Mouse (Mus musculus) A20 (cell line): ENCODE data around the gene Msi2.

Source experiments
- DNase-seq: peaks from one replicate; pipeline ENCODE4 v3.0.0-alpha.2; 2011; ENCODE audit warnings: low read depth, low spot score

Gene Msi2

DNA sequence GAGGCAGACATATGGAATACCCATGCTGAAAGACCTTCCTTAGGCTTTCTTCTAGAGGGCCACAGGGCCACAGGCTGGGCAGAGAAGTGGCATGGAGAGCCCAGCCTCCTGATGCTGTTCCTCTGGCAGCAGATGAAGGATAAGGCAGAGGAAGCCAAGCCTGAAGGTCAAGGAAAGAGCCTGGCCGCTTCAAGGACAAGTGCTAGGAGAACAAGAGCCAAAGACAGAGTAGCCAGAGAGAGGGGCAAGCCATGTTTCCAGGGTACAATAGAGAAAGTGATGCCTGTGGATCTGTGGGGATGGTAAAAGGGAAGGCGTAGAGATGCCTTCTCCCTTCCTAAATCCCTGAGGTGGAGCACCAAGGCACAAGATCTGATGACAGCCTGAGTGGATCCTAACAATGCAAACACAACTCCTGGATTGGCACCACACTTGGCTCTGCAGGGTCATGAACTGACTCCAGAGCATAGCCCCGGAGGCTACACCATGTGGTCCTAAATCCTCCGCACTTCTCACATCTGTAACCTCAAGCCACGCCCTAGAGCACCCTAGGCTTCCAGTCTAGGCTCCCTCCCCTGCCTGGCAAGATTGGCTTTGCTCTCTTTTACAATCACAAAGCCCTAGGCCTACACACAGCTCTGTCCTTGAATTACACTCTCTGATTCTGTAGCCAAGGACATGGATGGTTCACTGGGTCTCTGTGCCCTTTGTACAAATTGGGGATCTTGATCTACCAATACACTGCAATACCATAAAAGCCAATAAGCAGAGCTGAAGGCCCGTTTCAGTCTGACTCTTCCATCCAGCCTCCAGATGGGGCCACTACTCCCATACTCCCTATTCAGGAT, 202.4 kb downstream of the Msi2 start:
- DNase-seq: no peak

DNA sequence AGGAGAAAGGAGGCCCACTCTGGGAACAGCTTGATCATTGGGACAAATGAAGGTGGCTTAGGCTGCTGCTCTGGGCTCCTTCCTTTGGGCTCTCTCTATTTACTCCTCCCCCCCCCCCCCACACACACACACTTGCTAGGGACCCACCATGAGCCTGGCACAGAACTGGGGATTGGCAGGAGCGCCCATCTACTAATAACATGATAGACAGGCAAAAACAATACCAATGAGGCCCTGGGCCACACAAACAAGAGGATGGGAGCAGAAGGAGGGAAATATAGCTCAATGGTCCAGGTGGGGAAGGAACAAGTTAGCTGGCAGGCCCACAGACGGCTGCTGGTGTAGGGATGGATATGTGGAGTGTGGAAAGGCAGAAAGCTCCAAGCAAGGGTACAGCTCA, 203.0 kb downstream of the Msi2 start:
- DNase-seq: no peak

DNA sequence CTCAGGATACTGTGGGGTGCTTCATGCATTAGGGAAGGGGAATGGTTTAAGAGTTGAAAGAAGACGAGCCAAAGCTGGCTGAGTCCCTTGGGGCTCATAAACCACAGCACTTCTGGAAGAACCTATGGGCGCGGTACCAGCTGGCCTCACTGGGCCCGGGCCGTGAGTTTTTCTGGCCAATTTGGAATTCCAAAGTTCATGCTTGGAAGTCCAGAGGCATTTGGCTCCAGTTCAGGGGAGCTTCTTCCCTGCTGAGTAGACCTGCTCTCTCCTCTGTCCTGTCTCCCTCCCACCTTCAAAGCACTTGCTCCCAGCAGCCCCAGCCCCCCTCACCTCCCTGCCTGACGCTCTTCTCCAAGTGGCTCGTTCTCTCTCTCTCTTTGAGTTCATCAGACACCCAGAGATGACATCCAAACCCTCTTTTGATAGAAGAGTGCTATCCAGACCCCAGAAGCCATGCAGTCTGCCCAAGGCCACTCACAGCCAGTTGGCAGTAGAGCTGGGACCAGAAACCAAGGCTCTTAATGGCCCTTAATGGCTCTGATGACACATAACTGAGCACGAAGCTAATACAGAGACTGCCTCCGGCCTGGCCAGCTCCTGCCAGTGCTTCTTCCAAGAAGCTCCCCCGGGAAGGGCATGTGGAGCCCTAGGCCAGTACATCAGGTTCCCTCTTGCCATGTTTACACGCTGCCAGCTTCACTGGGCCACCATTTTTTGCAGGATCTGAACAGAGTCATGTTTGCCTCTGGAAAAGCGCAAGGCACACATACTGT, 204.0 kb downstream of the Msi2 start:
- no peak for DNase-seq

DNA sequence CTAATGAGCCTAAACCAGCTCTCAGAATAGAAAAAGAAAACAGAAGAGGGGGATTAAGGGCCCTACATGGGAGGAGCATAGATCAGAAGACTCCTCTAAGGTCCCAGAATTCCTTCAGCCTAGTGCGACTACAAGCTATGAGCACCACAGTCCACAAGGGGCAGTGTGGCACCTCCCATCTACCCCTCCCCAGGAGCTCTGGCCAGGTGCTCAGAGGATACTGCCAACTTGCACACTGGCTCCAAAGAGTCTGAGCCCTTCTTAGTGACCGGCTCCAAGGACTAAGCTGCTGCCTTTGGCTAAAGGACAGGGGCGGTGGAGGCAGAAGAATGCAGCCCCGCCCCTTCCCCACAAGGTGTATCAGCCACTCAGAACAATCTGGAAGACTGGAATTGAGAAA, 205.7 kb downstream of the Msi2 start:
- peak; percentile 64 for DNase-seq

DNA sequence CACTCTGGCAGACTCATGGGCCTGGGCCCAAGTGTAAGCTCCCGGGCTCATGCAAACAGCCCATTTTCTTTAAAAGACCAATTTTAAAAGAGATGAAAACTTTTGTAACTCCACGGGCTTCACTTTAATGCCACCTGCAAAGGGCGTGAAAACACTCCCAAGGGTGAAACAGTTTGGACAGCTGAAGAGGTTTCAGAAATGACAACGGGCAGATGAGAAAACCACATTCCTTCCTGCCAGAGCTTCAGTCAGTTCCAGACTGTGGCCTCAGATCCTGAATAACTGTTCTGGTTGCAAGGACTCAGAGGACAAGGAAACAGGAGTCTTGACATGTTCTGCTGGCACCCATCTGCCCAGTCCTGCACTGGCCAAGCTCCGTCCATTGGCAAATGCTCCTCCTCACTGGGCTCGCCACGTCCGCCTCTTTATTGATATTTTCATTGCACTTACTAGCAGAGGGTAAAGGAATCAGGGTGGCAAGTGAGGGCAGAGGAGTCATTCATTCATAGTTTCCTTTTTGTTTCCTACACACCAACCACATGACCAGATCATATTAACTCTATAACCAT, 207.9 kb downstream of the Msi2 start:
- DNase-seq: no peak

DNA sequence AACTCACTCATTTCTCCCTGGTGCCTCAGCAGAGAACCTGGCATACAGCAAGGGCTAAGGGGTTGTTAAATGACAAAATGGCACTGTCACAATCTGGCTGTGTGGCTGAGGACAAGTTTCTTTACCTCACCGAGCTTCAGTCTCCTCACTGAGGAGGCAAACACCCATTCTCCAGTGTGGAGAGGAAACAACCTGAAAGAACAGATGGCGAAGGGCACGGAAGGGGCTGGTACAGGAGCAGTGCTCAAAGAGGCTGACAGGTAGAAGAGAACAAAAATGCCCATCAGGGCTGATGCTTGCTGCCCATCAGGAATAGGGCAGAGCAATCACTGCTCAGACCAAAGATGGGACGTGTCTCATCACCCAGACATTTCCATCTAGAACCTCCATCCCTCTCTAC, 208.8 kb downstream of the Msi2 start:
- no peak for DNase-seq

DNA sequence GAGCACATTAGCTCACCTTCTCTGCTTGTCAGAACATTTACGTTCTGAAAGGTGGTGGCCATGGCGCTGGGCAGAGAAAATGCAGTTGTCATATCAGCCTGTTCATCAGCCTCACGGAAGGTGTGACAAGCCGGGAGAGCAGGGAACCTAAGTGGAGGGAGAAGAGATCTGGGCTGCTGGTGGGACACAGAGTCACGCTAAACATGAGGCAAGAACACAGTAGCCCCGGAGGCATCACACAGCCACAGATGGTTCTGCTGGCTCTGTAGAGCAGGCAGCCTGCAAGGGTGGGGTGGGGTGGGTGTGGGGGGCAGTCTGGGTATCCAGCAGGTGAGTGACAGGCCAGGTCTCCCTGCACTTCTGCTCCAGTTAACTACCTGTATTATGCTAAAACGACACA, 210.2 kb downstream of the Msi2 start:
- DNase-seq: no peak

DNA sequence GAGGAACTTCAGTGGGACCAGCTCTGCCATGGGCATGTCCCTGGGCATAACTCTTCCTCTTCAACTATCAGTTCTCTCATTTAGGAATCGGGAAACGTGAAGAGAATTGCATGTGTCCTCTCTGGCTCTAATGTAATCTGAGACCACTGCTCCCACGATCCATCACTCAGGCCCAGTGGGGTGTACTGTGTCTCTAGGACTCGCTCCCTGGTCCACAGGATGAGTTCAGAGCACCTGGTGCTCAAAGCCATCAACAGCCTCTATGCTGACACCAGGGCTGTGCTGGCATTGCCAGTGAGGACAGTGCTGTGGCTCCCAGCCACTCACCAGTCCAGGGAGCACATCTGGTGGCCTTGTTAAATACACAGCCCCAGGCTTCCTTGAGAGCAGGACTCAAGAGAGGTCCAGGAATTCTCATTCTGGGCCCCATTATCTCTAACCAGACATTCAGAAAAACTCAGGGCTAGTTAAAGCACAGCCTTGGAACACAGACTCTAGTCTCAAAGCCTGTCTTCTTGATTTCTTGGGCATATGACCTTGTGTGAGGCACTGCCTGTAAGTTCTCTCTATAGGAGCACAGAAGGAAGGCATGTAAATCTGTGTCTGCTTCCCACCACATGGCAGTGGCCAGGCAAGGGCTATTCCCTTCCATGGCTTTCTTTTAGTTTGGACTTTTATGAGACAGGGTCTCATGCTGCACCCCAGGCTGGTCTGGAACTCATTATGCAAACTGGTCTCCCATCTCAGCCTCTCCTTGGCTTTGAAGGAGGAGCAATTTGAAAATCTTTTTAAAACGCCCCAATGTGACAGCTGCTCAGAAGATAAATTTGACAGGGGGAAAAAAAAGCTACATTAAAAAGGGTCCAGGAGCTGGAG, 211.5 kb downstream of the Msi2 start:
- no peak for DNase-seq

DNA sequence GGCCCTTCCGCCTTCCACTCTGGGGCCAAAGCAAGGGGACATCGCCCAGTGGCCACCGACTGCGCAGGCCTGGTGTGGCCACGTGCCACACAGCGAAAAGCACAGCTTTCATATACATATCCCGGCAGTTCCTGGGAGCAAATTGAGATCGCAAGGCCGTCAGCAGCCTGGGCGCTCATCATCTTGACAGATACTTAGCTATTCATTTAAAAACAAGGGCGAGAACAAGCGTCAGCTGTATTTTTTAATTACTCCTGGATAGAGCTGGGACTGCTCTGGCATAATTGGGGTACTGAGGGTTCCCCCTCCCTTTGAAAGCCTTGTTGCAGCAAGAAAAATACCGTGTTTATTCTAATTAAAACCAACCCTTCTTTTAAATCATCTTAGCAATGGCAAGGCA, 212.2 kb downstream of the Msi2 start:
- no peak for DNase-seq

DNA sequence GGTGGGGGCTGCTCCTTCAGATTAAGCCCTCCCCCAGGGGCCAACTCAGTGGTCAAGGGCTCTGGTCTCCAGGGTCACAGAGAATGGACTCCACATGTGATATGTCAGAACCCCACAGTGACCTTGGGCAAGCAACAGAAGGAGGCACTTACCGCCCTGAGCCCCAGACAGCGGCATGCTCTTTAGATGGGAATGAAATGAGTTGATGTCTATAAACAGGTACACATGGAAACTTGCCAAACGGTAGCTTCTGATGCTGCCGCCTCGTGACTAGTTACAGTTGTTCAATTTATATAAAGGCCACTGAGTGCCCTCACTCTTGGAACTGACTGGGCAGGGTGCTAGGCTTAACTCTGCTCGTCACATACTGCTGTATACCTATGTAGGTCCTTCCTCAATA, 215.7 kb downstream of the Msi2 start:
- no peak for DNase-seq

DNA sequence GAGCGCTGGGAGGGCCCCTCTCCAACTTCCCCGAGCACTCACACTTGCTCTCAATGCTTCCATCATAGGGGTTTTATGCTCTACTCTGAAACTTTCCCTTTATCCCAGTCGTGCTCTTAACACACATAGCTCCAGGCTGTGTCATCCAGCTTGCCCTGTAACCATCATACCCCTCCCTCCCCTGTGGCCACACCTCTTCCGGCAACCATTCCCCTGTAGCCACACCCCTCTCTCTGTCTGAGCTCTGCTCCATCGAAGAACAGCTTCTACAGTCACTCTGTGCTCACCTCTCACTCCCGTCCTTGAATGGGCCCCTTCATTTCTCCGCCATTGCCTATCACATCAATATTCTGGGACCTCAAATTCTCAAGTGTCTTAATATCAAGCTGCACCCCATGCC, 219.8 kb downstream of the Msi2 start:
- no peak for DNase-seq

DNA sequence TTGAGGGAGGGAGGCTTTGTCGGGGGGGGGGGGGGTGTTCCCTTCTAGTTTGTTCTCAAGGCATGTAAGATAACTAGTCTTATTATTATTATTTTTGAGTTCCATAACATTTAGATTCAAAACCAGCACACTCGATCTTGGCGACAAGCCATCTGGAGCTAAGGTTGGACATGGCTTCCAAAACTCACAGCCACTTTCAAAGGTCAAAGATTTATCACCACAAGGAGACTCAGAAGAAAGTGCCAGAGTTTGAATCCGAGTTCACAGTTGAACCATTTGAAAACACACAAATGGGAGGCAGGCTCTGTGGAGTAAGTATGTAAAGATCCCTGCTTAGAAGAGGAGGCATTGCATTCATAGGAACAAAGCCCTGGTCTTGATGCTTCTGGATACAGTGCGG, 221.9 kb downstream of the Msi2 start:
- DNase-seq: no peak

DNA sequence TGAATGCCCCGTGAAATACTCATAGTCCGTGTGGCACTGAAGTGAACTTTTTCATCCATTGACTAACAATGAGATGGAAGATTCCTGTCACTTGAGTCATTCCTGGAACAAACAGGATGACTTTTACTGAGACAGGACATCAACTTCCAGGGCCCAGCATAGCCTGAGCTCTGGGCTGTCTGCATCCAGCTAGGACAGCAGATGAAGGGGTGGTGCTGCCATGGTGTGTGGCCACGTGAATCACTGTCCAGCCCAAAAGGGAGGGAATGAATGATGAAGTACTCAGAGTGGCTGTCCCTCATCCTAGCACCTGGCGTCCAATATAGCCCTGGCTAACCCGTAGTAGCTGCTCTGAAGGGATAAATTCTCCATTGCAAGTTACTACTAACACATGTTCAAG, 222.6 kb downstream of the Msi2 start:
- DNase-seq: no peak

DNA sequence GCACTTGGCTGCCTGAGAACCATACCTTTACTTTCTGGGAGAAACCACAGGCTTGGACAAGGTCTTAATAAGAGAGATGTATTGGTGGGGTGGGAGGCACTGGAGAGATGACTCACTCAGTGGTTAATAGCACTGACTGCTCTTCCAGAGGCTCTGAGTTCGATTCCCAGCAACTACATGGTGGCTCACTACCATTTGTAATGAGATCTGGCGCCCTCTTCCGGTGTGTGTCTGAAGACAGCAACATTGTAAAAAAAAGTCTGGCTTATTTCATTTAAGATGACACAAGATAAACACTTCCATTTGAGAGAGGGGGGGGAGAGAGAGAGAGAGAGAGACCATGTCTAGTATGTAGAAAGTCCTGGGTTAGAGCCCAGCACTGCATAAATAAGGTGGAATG, 223.3 kb downstream of the Msi2 start:
- DNase-seq: no peak

DNA sequence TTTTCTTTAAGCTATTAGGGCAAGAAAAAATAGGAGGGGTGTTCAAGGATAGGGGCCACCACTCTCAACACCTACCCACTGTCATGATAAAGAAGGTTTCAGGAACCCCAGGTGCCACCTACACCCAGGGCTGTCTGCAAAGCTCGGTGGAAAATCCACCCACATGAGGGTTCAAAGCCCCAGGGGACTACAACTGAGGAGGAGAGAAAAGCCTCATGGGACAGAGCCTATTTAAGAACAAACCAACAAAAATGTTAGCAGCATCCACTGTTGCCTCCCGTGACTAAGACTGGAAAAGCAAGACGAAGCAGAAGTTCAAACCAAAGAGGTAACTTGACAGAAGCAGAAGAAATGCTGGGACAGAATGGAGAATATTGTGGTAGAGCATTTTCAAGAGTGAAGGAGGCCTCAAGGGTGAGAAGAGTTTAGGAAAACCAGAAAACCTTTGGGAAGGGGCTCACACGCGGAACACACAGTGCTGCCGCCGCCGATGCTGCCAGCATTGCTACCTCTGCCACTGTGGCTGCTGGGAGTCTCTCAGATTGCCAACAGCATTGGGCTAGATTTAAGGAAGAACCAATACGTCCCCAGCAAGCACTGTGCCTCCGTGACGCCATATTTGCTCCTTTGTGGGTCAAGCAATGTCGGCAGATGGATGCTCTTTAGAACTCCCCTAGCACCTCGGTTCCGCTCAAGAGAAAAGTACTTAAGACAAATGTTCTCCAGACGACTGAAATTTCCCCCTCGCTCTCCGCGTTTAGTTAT, 224.3 kb downstream of the Msi2 start:
- no peak for DNase-seq

DNA sequence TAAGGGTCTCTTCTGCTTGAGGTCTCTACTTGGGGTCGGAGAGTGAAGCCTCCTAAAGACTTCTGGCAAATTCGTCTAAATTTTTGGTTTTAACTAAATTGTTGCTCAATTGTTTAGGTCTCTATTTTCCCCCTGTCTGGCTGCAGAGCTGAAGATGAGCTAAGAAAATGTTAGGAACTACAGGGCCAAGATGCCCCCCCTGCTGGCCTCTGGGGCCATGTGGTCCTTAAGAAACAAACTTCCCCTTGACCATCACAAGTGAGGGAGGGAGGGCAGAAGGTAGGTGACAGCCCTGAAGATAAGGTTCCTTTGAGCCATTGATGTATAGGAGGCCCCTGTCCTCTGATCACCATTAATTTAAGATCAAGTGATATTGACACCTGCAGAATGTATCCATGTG, 225.7 kb downstream of the Msi2 start:
- DNase-seq: no peak

DNA sequence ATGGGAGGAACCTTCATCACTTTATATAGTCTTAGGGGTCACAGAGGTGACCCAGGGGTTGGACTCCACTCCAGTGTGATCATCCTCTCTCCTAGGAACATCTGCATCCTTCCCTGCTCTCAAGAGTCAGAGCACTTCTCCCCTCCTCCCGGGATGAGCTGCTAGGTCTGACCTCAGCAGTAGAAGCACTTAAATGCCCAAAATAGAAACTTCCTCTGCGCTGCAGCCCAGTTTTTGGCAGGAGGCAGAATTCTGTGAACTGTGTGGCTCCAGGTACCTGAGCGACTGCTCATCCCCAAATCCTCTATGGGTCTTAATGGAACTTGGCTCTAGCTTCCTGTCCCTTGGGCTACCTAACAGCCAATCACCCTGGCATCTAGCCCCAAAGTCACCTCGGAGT, 228.3 kb downstream of the Msi2 start:
- DNase-seq: no peak

DNA sequence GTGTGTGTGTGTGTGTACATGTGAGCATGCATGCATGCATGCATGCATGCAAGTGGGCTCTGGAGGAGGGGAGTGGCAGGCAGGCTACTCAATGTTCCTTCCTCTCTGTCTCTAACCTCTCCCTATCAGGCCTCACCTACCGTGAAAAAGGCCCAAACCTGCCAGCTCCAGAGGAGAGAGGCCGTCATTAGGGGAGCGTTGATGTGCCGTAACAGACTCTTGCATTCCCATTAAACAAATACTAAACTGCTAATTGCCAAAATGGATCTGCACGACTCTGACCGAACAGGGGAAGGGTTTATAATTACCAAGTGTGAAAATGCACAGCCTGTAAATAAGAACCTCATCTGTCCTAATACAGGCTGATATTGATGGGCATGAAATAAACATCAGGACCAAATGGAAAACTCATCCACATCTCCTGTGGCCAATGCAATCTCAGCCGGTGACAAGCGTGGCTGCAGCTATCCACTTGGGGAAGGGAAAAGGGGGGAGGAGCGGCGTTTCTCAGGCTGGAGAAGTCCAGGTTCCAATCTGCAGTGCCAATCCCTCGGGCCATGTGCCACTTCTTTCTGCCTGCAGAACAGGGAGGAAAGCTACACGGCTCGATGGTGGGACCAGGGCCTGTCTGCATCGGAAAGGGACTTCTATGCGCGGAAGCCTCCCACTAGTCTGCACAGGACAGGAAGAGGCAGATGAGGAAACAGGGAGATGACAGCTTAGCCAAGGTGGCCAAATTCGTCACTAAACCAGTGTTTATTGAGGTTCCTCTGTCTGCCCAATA, 229.2 kb downstream of the Msi2 start:
- no peak for DNase-seq

DNA sequence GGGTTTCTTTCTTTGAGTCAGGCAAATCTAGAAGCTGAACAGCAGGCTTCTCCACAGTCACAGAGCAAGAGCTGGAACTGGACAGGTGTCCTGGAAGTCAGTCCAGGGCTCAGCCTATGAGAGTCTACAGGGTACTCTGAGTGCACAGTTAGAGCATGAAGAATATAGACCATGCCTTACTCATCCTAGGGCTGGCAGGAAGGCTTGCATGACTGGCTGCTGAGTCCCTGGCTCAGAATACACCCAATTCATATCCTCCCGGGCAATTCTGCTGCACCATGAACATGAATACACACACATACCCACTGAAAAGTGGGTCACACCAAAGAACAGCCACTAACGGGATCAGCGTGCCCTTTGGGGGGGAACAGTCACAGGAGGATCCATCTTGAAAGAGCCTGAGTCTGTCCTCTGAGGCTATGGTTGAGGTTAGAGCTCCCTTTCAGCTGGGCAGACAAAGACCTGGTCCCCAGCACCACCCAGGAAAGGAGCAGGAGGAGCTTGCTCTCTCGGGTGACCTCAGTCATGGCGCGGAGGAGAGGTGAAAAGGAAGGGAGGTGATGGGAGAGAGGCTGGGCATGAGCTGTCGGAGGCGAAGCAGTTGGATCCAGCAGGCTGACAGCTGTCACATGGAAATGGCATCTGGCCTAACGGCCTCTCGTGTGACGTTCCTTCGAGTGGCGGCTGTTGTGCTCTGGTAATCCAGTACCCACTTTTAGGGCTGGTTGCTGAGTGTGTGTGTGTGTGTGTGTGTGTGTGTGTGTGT, 230.0 kb downstream of the Msi2 start:
- no peak for DNase-seq

DNA sequence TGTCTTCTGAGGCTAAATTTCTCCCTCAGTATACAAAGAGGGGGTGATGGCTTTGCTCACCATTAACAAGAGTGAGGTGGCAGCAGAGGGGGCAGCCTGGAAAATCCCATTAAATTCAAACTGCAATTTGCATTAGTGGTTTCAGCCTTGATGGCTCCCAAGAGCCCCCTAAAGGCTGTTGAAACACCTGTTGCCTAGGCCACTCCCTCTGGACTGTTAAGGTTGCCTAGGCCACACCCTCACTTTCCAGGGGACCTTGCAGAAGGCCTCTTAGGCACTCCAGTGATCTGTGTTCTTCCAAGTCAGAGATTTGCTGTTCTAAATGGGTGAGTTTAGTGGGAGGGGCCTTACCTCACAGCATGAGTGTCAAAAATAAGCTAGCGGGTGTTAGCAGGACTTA, 232.3 kb downstream of the Msi2 start:
- DNase-seq: peak; percentile 44
